Mouse (Mus musculus) heart, adult 2 months (tissue): ENCODE measurements at regions not wholly inside any gene's neighbourhood (a gene's known extent, or its start where the extent isn't known, plus 50 kb on each side); places are given as distances from the start of the nearest gene placed in this dataset.

Source experiments
- DNase-seq, 2 experiments: peaks; one replicate each; pipeline ENCODE4 v3.0.0; 2021
- H3K27ac ChIP-seq: fragments of 200-600 bp; 2 replicates; pipeline ENCODE4 v1.8.1; 2022
- H3K27me3 ChIP-seq: fragments of 200-500 bp; 2 replicates; pipeline ENCODE4 v1.6.1; 2012; ENCODE audit warnings: mild to moderate bottlenecking, low read length, inconsistent platforms, mixed read lengths; ENCODE audit not compliant: control insufficient read depth, insufficient read depth
- H3K36me3 ChIP-seq: fragments of 200-500 bp; 2 replicates; pipeline ENCODE4 v1.6.1; 2012; ENCODE audit warnings: low read length, inconsistent platforms; ENCODE audit not compliant: control insufficient read depth, insufficient read depth
- H3K4me1 ChIP-seq: fragments of 200-500 bp; 2 replicates; pipeline ENCODE4 v1.6.1; 2011; ENCODE audit warnings: low read length; ENCODE audit not compliant: control insufficient read depth, insufficient read depth
- H3K4me3 ChIP-seq: fragments of 200-600 bp; 2 replicates; pipeline ENCODE4 v1.8.1; 2022
- H3K79me2 ChIP-seq: fragments of 200-500 bp; replicated peaks from 2 replicates; pipeline ENCODE4 v1.6.1; 2012; ENCODE audit warnings: mild to moderate bottlenecking, inconsistent platforms, low read length, moderate library complexity, mixed read lengths; ENCODE audit not compliant: control insufficient read depth, insufficient read depth
- H3K9ac ChIP-seq: fragments of 200-500 bp; 2 replicates; pipeline ENCODE4 v1.6.1; 2012; ENCODE audit warnings: low read depth, mild to moderate bottlenecking, control low read depth, inconsistent platforms, low read length, mixed read lengths
- CTCF ChIP-seq: fragments of 200-600 bp; IDR thresholded peaks from 2 replicates; pipeline ENCODE4 v1.8.1; 2022; ENCODE audit warnings: antibody characterized with exemption, mild to moderate bottlenecking, moderate library complexity
- EP300 ChIP-seq: fragments of 200-500 bp; IDR thresholded peaks from 2 replicates; pipeline ENCODE4 v1.6.1; 2011; ENCODE audit warnings: low read depth, low read length, control low read depth; ENCODE audit not compliant: insufficient read depth
- POLR2A ChIP-seq: fragments of 200-500 bp; IDR thresholded peaks from 2 replicates; pipeline ENCODE4 v1.6.1; 2011; ENCODE audit warnings: mild to moderate bottlenecking, low read depth, low read length, control low read depth; ENCODE audit not compliant: insufficient read depth
- WGBS: fragments of 180-500 bp; shearing (Covaris S2); methylation state at CpG from one replicate; pipeline ENCODE4 v1.1.7; 2018; 5-methylcytosine and 5-hydroxymethylcytosine counted together
- intact Hi-C: fragments of 180-260 bp; cut with DNase I; formaldehyde crosslinking; loops from one replicate; pipeline ENCODE4 v1.15.1; 2025

DNA sequence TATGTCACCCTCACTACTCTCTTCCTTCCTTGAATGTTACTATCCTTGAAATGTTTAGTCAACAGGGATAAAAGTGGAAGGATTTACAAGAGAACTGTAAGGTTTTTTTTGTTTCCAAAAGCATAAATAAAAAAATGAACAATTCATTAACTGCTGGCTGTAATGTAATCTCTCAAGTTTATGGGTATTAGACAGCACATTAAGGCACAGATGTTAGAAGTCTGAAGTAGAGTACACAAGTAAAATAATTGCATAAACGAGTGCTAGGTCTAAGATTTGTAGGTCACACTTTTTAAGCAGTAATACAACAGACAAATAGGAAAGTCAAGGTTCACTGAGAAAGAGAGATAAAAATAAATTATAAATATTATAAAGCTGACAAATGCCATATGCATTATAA is 103.3 kb upstream of the Klf6 start:
- no peak for TF ChIP-seq CTCF
- no peak for TF ChIP-seq POLR2A
- TF ChIP-seq EP300, result no peak
- H3K27me3 ChIP-seq, result no peaks in the 10 kb centered on the region
- no peaks in the 10 kb centered on the region for H3K36me3 ChIP-seq
- intact Hi-C loops, result no loop called here
- no peak overlapping the region for H3K4me3 ChIP-seq
- no peaks in the 10 kb centered on the region for H3K4me1 ChIP-seq
- no peak overlapping the region for H3K27ac ChIP-seq
- DNase-seq, result no peak
- H3K9ac ChIP-seq, result no peak overlapping the region
- WGBS, result 85% methylated on average over 1 of the region's 1 CpGs
- H3K79me2 ChIP-seq, result no peaks in the 10 kb centered on the region

DNA sequence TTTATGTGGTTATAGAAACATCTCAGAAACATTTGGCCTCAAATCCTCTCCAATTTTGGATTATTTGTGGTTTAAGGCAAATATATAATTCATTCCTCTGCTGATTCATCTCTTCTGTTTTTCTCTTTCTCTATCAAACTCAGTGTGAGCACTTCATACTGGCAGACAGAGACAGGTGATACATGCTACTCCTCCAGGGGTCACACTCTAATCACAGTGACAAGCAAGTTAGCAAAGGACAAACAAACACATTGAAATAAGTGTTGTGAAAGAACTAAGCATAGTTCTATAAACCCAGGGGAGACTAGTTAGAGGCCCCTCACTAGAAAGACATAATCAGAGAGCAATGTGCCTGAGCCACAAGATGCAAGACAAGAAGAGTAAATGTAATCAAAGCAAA is 101.3 kb upstream of the Klf6 start:
- Histone ChIP-seq H3K4me3 (no peak overlapping the region), H3K27ac (no peak overlapping the region), H3K79me2 (no peaks in the 10 kb centered on the region), H3K27me3 (no peaks in the 10 kb centered on the region), H3K36me3 (no peaks in the 10 kb centered on the region), H3K4me1 (no peaks in the 10 kb centered on the region), H3K9ac (no peak overlapping the region)
- TF ChIP-seq POLR2A (no peak), CTCF (no peak), EP300 (no peak)
- intact Hi-C loops, result no loop called here
- DNase-seq, result no peak

DNA sequence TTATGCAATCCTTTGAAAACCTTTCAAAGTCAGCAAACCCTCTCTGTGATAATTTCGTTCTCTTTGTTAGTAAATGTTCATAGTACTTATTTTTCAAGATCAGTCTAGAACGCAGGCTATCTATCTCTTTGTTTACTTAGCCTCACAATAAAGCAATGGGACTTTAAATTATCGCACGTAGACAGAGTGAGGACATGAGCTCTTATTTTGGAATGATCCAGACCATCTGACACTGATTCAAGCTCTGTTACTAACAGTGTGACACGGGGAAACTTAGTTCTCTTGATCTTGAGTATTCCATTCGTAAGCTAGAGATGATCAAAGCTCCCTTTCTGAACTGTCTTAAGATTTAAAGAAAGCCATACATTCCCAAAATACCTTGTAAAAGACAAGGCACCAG is 94.9 kb upstream of the Klf6 start:
- WGBS, result 73% methylated on average over 6 of the region's 6 CpGs
- H3K27ac ChIP-seq, result no peak overlapping the region
- H3K4me3 ChIP-seq, result no peak overlapping the region
- H3K79me2 ChIP-seq, result no peaks in the 10 kb centered on the region
- no peaks in the 10 kb centered on the region for H3K36me3 ChIP-seq
- intact Hi-C loops, result no loop called here
- peaks cover 1% of the 10 kb centered on the region for H3K4me1 ChIP-seq
- H3K9ac ChIP-seq, result no peak overlapping the region
- no peak for DNase-seq
- no peaks in the 10 kb centered on the region for H3K27me3 ChIP-seq
- TF ChIP-seq EP300 (no peak), POLR2A (no peak), CTCF (no peak)

DNA sequence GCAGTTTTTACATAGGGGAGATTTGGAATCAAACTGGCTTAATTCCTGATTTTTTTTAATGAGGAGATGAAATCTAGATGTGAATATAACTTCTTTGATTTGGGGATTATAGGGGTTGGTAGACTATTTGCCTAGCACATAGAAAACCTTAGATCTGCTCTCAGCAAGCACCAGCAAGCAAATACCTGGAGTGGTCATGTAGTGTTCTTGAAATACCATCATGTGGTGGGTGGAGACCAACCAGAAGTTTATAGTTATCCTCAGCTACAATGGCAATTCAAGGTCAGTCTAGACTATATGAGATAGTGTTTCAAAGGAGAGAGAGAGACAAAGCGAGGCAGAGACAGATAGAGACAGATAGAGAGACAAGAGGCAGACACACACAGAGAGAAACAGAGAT is 94.1 kb upstream of the Klf6 start:
- H3K27ac ChIP-seq, result no peak overlapping the region
- intact Hi-C loops, result no loop called here
- no peak for DNase-seq
- H3K36me3 ChIP-seq, result no peaks in the 10 kb centered on the region
- H3K27me3 ChIP-seq, result no peaks in the 10 kb centered on the region
- TF ChIP-seq POLR2A (no peak), CTCF (no peak), EP300 (no peak)
- H3K4me1 ChIP-seq, result peaks cover 1% of the 10 kb centered on the region
- 94% methylated on average over 1 of the region's 1 CpGs for WGBS
- no peaks in the 10 kb centered on the region for H3K79me2 ChIP-seq
- no peak overlapping the region for H3K4me3 ChIP-seq
- H3K9ac ChIP-seq, result no peak overlapping the region

DNA sequence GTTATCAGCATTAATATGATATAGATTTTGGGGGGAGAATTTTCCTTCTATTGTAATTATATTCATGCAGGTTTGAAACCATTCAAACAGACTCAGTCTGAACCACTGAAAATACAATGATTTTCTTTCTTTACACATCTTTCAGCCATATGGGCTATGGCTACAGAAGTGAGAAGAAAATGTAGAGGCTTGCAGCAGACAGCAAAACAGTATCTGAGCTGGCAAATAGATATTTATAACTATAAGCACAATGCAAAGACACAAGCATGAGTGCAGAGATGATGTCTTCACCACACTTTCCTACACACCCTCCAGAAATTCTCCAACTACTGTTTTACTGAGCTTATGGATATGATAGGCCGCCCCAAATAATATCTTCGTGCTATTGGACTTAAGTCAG is 92.6 kb upstream of the Klf6 start:
- Histone ChIP-seq H3K27ac (no peak overlapping the region), H3K9ac (no peak overlapping the region), H3K4me1 (peaks cover 1% of the 10 kb centered on the region), H3K36me3 (no peaks in the 10 kb centered on the region), H3K4me3 (no peak overlapping the region), H3K79me2 (no peaks in the 10 kb centered on the region), H3K27me3 (no peaks in the 10 kb centered on the region)
- intact Hi-C loops, result no loop called here
- WGBS, result 89% methylated on average over 2 of the region's 2 CpGs
- TF ChIP-seq POLR2A (no peak), CTCF (no peak), EP300 (no peak)
- DNase-seq, result no peak

DNA sequence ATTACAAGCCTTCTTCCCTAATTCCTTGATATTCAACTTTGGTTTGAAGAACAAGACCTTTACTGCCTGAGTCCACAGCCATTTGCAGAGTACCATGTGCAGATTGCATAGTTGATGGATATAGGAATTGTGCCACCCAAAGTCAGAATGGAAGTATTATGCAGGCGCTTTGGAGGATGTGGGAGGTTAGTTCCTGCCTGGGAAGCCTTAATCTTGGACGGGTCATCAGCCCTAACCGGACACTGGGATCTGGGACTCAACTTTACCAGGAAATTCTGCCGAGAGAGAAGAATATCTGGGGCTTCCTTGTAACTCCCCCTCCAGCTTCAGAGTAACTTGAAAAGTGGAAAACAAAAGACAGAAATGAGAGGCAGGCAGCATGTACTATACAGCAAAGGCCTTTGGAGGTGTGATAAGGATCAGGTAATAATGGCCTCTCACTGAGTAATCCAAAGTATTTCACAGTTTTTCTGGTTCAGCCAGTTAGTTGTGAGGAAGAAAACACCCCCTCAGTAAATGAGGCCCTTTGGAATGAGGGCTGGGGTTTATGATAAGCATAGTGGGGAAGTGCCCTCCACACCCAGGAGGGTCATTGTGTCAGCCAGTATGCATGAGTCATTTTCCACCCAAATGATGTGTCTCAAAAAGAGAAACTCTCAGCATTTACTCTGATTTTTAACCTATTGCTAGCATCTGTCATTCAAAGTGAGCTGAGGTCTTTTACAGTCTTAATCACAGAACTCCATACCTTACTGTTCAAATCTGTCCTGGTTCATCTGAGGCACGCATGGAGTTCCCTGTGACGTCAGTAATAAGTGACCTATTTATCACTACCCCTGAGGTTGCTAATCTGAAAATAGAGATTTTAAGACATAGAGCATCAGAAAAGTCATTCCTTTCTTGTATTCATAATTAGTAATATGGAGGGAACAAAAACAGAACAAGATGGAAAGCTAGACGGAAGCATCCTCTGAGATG is 91.7 kb upstream of the Klf6 start:
- peaks cover 1% of the 10 kb centered on the region for H3K4me1 ChIP-seq
- intact Hi-C loops, result no loop called here
- WGBS, result 59% methylated on average over 7 of the region's 7 CpGs
- DNase-seq, result no peak
- no peak overlapping the region for H3K4me3 ChIP-seq
- H3K79me2 ChIP-seq, result no peaks in the 10 kb centered on the region
- TF ChIP-seq EP300 (no peak), CTCF (no peak)
- H3K9ac ChIP-seq, result no peak overlapping the region
- no peak overlapping the region for H3K27ac ChIP-seq
- H3K36me3 ChIP-seq, result no peaks in the 10 kb centered on the region
- no peaks in the 10 kb centered on the region for H3K27me3 ChIP-seq

DNA sequence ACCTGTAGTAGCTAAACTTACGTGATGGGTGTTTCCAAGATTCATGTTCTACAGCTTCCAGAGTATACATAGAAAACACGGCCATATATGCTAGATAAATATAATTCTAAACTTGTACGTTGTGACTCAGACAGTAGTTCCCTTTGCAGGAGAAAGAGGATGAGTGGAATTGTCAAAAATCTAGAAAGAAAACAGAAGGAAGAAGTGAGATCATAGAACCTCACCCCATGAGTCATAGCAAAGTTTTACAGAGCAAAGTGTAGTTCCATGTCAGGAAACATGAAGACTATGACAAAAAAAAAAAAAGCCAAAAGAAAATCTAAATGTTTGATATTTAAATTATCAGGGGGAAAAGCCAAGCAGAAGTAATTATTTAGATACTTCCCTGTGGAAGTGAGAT is 87.5 kb upstream of the Klf6 start:
- WGBS, result 63% methylated on average over 3 of the region's 3 CpGs
- intact Hi-C loops, result no loop called here
- TF ChIP-seq EP300, result no peak
- no peak for TF ChIP-seq POLR2A
- TF ChIP-seq CTCF, result no peak

More for the DNA sequence above, 87.5 kb upstream of the Klf6 start:
- no peak for DNase-seq
- H3K9ac ChIP-seq, result no peak overlapping the region
- no peaks in the 10 kb centered on the region for H3K79me2 ChIP-seq
- H3K27ac ChIP-seq, result no peak overlapping the region
- H3K4me3 ChIP-seq, result no peak overlapping the region
- H3K36me3 ChIP-seq, result no peaks in the 10 kb centered on the region
- peaks cover 2% of the 10 kb centered on the region for H3K4me1 ChIP-seq
- no peaks in the 10 kb centered on the region for H3K27me3 ChIP-seq
